Mouse (Mus musculus): ENCODE measurements around the gene Mroh7.

Mroh7 gene

GRCm38 (mm10) chr4:106633281-106634085 lies 97.2 kb downstream of the Mroh7 start:
- no peak for DNase-seq (ENCODE audit: low spot score)

GRCm38 (mm10) chr4:106632313-106632712 lies 98.4 kb downstream of the Mroh7 start:
- DNase-seq (ENCODE audit: low spot score): no peak
